Mouse (Mus musculus) kidney, adult 18-20 months (tissue): Measurements from ENCODE around the gene Unc50.

ENCODE experiments used
- DNase-seq: peaks from one replicate; pipeline ENCODE4 v3.0.0; 2021

Gene Unc50

DNA sequence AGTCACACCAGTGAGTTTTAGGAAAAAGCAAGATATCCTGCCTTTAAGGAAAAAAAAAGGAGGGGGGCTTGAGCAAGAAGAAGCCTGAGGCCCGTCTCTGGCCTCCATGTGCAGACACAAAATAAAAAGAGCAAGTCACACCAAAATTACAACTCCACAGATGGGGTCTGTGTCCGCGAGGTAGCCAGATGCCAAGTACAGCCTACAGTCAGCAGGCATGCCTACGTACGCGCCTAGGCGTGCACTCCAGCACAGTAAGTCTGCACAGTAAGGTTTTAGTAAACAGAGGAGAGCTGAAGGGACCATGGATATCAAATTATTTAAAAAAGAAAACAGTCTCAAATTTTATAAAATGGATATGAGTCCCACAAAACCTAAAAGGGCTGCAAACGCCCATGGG lies 21.3 kb downstream of the Unc50 start:
- no peak for DNase-seq

- DNase-seq = no peak
Observed at GRCm38 (mm10) chr1:37457546-37457945, 27.6 kb downstream of the Unc50 start.

GRCm38 (mm10) chr1:37464878-37465452 lies 35.0 kb downstream of the Unc50 start:
- no peak for DNase-seq

DNA sequence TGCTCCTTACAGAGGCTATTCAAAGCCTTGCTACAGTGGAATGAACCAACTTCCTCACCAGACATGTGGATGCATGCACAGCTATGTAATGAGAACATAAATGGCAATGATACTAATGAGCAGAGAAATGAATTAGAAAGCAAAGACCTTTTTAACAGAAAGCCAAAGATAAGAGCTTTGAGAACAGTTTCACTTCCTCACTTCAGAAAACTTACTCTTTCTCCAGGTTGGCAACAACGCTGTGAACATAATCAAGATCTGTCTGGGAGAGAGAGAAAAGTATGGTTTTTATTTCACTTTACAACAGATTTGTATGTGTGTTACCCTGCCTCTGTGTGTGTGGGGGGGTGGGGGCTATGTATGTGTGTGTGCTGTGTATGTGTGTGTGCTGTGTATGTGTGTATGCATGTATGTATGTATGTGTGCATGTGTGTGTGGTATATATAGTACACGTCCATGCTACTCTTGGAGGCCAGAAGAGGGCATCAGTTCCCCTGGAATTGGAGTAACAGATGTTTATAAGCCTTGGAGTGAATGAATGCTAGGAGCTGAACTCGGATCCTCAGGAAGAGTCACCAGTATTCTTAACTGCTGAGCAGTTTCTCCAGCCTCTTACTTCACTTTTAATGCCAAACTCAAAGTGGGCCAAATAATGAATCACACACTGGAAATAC lies 36.5 kb downstream of the Unc50 start:
- DNase-seq = no peak

GRCm38 (mm10) chr1:37467806-37468205 lies 37.9 kb downstream of the Unc50 start:
- no peak for DNase-seq

- no peak for DNase-seq
Observed at GRCm38 (mm10) chr1:37469007-37469406, 39.1 kb downstream of the Unc50 start.

DNA sequence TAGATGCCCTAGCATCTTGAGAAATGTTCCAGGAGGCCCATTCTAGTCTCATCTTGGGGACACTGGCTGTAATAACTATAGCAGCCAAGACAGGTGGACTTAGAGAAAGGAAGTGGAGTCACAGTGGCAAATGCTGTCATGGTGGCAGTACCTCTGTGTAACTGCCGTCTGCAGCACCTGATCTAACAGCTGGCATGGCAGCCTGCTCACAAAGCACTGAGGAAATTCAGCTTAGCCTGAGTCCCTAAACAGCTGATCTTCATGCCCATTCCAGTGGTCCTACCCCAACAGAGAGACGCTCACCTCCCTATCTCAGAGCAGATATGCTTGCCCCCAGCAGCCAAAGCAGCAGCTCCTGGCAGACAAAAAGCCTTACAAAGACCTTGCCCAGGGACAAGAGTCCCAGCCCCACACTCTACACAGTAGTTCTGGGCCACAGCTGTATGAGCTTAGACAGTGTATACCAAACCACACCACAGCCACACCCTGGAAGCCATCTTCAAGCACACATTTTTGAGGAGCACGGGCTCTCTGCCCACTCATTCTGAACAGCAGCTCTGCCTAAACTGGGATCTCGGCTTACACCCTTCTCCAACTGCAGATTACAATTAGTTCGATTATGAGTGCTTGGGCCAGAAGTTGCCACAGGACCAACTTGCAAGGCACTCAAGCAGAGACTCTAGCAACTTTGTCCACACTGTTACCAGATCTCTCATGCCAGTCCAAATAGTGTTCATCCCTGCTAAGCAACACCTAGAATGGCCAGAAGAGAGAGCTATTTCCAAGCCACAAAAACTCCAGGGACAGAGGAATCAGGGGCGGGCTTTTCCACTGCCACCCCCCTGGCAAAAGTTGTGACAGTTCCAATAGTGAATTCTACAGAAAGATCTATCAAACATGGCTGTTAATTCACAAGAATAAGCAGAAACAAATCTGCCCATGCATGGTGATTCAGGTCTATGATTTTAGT lies 41.5 kb downstream of the Unc50 start:
- no peak for DNase-seq

GRCm38 (mm10) chr1:37473251-37473650 lies 43.3 kb downstream of the Unc50 start:
- DNase-seq = no peak

GRCm38 (mm10) chr1:37474046-37474445 lies 44.1 kb downstream of the Unc50 start:
- no peak for DNase-seq

DNA sequence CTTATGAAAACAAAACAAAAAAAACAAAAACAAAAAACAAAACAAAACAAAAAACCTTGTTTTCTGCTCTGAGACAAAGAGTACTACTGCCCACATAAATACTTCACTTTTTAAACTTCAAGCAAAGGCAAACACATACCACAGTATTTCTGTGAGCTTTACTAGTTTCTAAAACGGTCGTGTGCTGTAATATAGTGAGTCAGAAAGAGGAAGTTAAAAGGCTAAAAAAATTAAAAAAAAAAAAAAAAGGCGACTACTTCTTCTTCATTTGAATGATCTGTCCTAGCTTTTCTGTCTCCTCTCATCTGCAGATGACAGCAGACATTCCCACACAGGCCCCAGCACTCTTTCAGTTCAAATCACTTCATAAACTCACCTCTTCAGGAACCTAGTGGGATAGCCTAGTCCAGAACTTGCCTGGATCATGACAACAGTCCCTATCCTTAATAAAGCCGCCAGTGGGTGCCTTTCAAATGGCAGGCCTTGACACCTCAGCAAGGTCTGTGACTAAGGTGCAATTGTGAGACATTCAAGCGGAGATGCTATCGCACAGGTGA lies 44.8 kb downstream of the Unc50 start:
- no peak for DNase-seq

DNA sequence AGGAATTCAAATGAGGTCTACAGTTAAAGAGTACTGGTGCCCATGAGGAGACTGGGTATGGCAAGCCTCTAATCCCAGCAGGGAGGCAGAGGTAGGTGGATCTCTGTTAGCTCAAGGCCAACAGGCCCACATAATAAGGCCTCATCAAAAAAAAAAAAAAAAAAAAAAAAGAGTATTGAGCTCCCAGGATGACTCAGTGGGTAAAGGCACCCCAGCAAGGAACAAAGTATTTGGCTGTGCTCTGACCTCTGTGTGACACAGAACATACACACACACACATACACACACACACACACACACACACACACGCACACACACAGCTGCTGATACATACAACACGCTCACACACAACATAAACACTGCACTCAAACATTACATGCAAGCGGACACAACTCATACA lies 45.4 kb downstream of the Unc50 start:
- DNase-seq = no peak

DNA sequence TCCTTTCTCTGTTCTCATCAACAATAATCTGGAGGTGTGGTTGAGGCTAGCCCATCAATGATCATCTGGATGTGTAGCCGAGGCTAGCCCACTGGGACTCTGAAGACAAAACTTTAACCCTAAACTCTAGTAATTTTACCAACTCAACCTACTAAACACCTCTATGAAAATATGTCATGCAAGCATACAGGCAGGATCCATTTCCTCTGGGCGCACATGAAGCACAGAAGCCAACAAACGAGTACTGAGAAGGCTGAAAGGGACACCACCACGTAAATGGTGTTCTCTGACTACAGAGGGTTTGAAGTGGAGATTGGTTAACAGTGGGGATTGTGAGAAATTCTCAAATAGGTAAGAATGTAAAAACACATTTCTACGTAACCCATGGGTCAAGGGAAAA lies 47.3 kb downstream of the Unc50 start:
- no peak for DNase-seq

- DNase-seq = no peak
Observed at GRCm38 (mm10) chr1:37477928-37478327, 48.0 kb downstream of the Unc50 start.

DNA sequence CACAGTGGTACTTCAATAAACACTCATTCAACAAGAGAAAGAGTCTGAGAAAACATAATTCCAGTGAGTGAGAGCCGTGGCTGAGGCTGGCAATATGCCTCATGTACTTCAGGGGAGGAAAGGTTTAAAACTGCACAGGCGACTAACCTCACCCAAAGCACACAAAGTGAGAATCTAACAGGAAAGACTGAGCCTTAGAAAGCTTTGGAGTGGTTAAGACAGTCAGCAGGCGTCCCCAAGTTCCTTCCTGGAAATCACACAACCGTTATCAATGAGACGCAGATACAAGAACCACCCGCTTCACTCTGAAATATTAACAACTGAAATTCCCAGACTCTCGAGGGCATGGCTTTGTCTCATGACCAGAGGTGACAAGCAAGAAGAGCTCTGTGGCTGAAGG lies 48.5 kb downstream of the Unc50 start:
- no peak for DNase-seq

DNA sequence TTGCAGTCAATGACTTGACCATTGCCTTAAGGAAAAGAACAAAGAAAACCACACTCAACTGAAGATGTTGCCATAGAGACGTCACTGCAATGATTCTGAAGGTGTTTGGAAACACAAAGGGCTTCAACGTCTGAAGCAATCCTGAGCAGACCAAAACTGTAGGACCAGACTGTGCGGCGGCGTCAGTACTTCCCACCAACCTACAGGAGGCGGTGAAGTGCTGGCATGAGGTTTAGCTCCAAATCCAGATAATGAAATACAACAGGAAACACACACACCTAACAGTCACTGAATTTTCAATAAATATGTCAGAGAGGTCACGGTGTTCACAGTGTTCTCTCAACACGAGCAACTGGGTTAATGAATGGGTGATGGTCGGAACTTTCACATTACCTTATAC lies 49.1 kb downstream of the Unc50 start:
- no peak for DNase-seq

DNA sequence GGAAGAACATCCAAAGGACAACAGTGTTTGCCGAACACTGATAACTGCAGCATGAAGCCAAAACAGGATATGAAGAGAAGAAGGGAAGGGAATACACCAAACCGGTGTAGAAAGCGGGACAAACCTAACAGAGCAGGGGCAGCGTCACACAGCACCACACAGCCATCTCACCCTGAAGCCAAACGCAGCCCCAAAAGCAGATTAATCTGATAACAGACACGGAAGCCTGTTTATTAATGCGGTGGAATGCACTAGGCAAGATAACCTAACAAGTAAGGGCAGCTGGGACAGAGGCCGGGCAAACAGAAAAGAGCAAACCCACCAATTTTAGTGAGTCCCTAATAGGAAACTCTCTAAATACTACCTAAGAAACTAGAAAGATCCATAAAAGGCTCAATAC lies 49.8 kb downstream of the Unc50 start:
- DNase-seq = no peak

GRCm38 (mm10) chr1:37480731-37481130 lies 50.8 kb downstream of the Unc50 start:
- no peak for DNase-seq

GRCm38 (mm10) chr1:37481331-37481730 lies 51.4 kb downstream of the Unc50 start:
- DNase-seq = no peak

GRCm38 (mm10) chr1:37484612-37485011 lies 54.7 kb downstream of the Unc50 start:
- no peak for DNase-seq

GRCm38 (mm10) chr1:37486439-37486838 lies 56.5 kb downstream of the Unc50 start:
- no peak for DNase-seq

DNA sequence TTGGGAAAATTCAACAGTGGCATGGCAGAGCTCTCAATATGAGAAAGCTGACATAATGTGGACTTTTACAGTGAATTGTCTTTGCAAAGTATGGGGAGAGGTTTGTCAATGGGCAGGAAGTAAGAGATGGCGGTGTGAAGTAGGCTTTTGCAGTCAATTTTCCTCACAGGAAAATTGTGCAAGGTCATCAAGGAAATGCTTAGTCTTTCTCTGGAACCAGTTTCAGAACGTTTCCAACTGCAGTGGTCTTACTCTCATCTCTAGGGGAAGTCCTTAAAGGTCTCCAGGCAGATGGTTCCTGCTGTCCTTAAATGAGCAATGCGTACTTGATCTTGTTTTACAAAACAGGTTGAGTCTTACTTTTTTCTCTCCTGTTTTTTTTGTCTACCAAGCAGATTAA lies 57.1 kb downstream of the Unc50 start:
- no peak for DNase-seq

- DNase-seq = no peak
Observed at GRCm38 (mm10) chr1:37488531-37488930, 58.6 kb downstream of the Unc50 start.
